Mouse (Mus musculus) lung, adult 2 months (tissue): ENCODE results near the gene Eefsec.

Experiments
- CTCF ChIP-seq: fragments of 200-500 bp; IDR thresholded peaks from 2 replicates; pipeline ENCODE4 v1.5.1; 2011; ENCODE audit warnings: mild to moderate bottlenecking, low read length, control low read depth; ENCODE audit not compliant: insufficient read depth
- POLR2A ChIP-seq: fragments of 200-500 bp; IDR thresholded peaks from 2 replicates; pipeline ENCODE4 v1.6.1; 2011; ENCODE audit warnings: low read depth, mild to moderate bottlenecking, control low read depth, low read length, borderline replicate concordance; ENCODE audit errors: extremely low read depth

DNA sequence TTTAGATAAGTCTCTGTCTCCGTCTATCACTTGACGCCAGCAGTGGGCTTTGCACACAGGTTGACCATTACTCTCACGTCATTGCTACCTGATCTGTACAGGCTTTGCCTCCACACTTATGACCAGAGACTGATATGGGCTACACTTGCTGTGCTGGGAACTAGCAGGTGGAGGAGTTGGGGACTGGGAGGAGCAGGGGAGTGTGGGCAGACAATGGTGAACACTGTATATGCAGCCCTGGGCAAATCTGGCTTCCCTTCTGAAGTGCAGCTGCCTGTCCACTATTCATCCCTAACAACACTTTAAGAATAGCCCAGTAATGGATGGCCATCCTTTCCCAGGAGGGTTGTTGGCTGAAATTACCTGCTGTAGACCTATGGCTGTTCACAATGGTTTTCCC lies 103.4 kb downstream of the Eefsec start:
- TF ChIP-seq CTCF (no peak), POLR2A (no peak)
